Mouse (Mus musculus) intestine, postnatal 0 days (tissue): ENCODE measurements around the gene Gm21970. TPM values are rescaled to one million over a fixed set of nuclear protein-coding genes. Genes with fewer than 3 reads are reported as not detected.

Source experiments
- ATAC-seq: fragments of 200-750 bp; cut with Nextera tagmentation; 2 replicates; pipeline ENCODE4 v1.8.0; 2017; ENCODE audit warnings: mild to moderate bottlenecking, moderate TSS enrichment, moderate library complexity
- H3K27ac ChIP-seq: fragments of 300-500 bp; sonication (generic); 2 replicates; pipeline ENCODE4 v1.5.1; 2014; ENCODE audit warnings: mild to moderate bottlenecking, low read depth, low read length, moderate library complexity
- H3K27me3 ChIP-seq: fragments of 300-500 bp; sonication (generic); replicated peaks from 2 replicates; pipeline ENCODE4 v1.6.1; 2014; ENCODE audit warnings: low read length, mixed read lengths; ENCODE audit not compliant: control insufficient read depth, insufficient read depth
- H3K36me3 ChIP-seq: fragments of 300-500 bp; sonication (generic); 2 replicates; pipeline ENCODE4 v1.6.1; 2014; ENCODE audit warnings: mild to moderate bottlenecking, moderate library complexity; ENCODE audit not compliant: control insufficient read depth, insufficient read depth
- H3K4me1 ChIP-seq: fragments of 300-500 bp; sonication (generic); replicated peaks from 2 replicates; pipeline ENCODE4 v1.6.1; 2014; ENCODE audit warnings: antibody characterized with exemption, low read length, mixed read lengths; ENCODE audit not compliant: control insufficient read depth, insufficient read depth
- H3K4me2 ChIP-seq: fragments of 300-500 bp; sonication (generic); replicated peaks from 2 replicates; pipeline ENCODE4 v1.6.1; 2014; ENCODE audit warnings: low read depth, mild to moderate bottlenecking, moderate library complexity
- H3K4me3 ChIP-seq: fragments of 300-500 bp; sonication (generic); 2 replicates; pipeline ENCODE4 v1.5.1; 2014; ENCODE audit warnings: low read depth, low read length
- H3K9ac ChIP-seq: fragments of 300-500 bp; sonication (generic); 2 replicates; pipeline ENCODE4 v1.6.1; 2014; ENCODE audit warnings: mild to moderate bottlenecking, low read depth, low read length
- H3K9me3 ChIP-seq: fragments of 300-500 bp; sonication (generic); 2 replicates; pipeline ENCODE4 v1.6.1; 2016; ENCODE audit warnings: mixed run types; ENCODE audit not compliant: control insufficient read depth
- CTCF ChIP-seq: sonication (generic); IDR thresholded peaks from 2 replicates; pipeline ENCODE4 v1.5.1; 2016; ENCODE audit warnings: low read depth, mild to moderate bottlenecking, control low read depth, antibody characterized with exemption, moderate library complexity
- WGBS: fragments of 180-500 bp; shearing (Covaris S2); extraction: QIAGEN DNeasy Blood & Tissue Kit; methylation state at CpG from one replicate; pipeline ENCODE4 v1.1.7; 2014; 5-methylcytosine and 5-hydroxymethylcytosine counted together
- polyA plus RNA-seq: library from polyadenylated mRNA; unstranded; fragments of >200 nt; fragmentation: Nextera tagmentation; extraction: Ambion mirVana; gene quantifications from 2 replicates; pipeline ENCODE4 v1.2.1, GENCODE M21; 2015

Gm21970 gene
- polyA plus RNA-seq = not detected in 2 replicates

GRCm38 (mm10) chr16:91391421-91391820 lies at the start of gene Gm21970:
Gene Gm21970 (plus strand): TSS chr16:91391721.
- ATAC-seq = no peak
- 81% methylated on average over 5 of the region's 5 CpGs for WGBS

GRCm38 (mm10) chr16:91346491-91346890 lies 45.0 kb upstream of the Gm21970 start:
- TF ChIP-seq CTCF = no peak
- Histone ChIP-seq H3K4me2 (no peak overlapping the region), H3K4me3 (no peak overlapping the region), H3K27ac (no peak overlapping the region), H3K9me3 (no peaks in the 10 kb centered on the region), H3K36me3 (no peaks in the 10 kb centered on the region), H3K4me1 (no peaks in the 10 kb centered on the region), H3K9ac (no peak overlapping the region), H3K27me3 (peaks cover 5% of the 10 kb centered on the region)
- no peak for ATAC-seq
- 67% methylated on average over 9 of the region's 9 CpGs for WGBS

More at GRCm38 (mm10) chr16:91391421-91391820, at the start of gene Gm21970:
- Histone ChIP-seq H3K4me1 (no peaks in the 10 kb centered on the region), H3K4me3 (no peak within 1 kb of the TSS), H3K27me3 (no peaks in the 10 kb centered on the region), H3K9me3 (0 out of 2 replicates have a peak, but pooled peaks cover 5% of the 10 kb centered on the region), H3K27ac (no peak within 1 kb of the TSS), H3K36me3 (peaks cover 47% of the 10 kb centered on the region), H3K4me2 (no peak within 1 kb of the TSS), H3K9ac (no peak within 1 kb of the TSS)
- TF ChIP-seq CTCF = no peak

GRCm38 (mm10) chr16:91347491-91348263 lies 43.8 kb upstream of the Gm21970 start:
- Histone ChIP-seq H3K27ac (no peak overlapping the region), H3K4me3 (no peak overlapping the region), H3K4me1 (no peaks in the 10 kb centered on the region), H3K9me3 (no peaks in the 10 kb centered on the region), H3K4me2 (no peak overlapping the region), H3K27me3 (peaks cover 5% of the 10 kb centered on the region), H3K36me3 (no peaks in the 10 kb centered on the region), H3K9ac (no peak overlapping the region)
- TF ChIP-seq CTCF = no peak
- WGBS = 64% methylated on average over 20 of the region's 20 CpGs
- no peak for ATAC-seq

- Histone ChIP-seq H3K36me3 (no peaks in the 10 kb centered on the region), H3K4me1 (no peaks in the 10 kb centered on the region), H3K4me2 (no peak overlapping the region), H3K27me3 (peaks cover 5% of the 10 kb centered on the region), H3K4me3 (no peak overlapping the region), H3K9ac (no peak overlapping the region), H3K9me3 (no peaks in the 10 kb centered on the region), H3K27ac (no peak overlapping the region)
- TF ChIP-seq CTCF = no peak
- 75% methylated on average over 14 of the region's 14 CpGs for WGBS
- ATAC-seq = no peak
Observed at GRCm38 (mm10) chr16:91348264-91348565, 43.3 kb upstream of the Gm21970 start.

- WGBS = 78% methylated on average over 28 of the region's 28 CpGs
Observed at GRCm38 (mm10) chr16:91348588-91349330, 42.8 kb upstream of the Gm21970 start.

GRCm38 (mm10) chr16:91352084-91352562 lies 39.4 kb upstream of the Gm21970 start:
- TF ChIP-seq CTCF = peak; percentile 91
- H3K4me3 ChIP-seq = no peak overlapping the region

More at GRCm38 (mm10) chr16:91348588-91349330, 42.8 kb upstream of the Gm21970 start:
- H3K36me3 ChIP-seq = no peaks in the 10 kb centered on the region
- no peak overlapping the region for H3K9ac ChIP-seq
- no peak overlapping the region for H3K4me2 ChIP-seq
- H3K4me3 ChIP-seq = no peak overlapping the region
- no peak for TF ChIP-seq CTCF
- H3K27me3 ChIP-seq = peaks cover 5% of the 10 kb centered on the region
- ATAC-seq = no peak
- no peaks in the 10 kb centered on the region for H3K4me1 ChIP-seq
- H3K9me3 ChIP-seq = no peaks in the 10 kb centered on the region
- H3K27ac ChIP-seq = no peak overlapping the region

More at GRCm38 (mm10) chr16:91352084-91352562, 39.4 kb upstream of the Gm21970 start:
- H3K9ac ChIP-seq = no peak overlapping the region
- H3K36me3 ChIP-seq = no peaks in the 10 kb centered on the region
- no peaks in the 10 kb centered on the region for H3K4me1 ChIP-seq
- ATAC-seq = no peak
- 4% methylated on average over 7 of the region's 7 CpGs for WGBS
- H3K4me2 ChIP-seq = no peak overlapping the region
- peaks cover 9% of the 10 kb centered on the region for H3K27me3 ChIP-seq
- no peaks in the 10 kb centered on the region for H3K9me3 ChIP-seq
- H3K27ac ChIP-seq = no peak overlapping the region
